24 mouse cellular contexts compared by ENCODE assay signal in the genomic region with DNA sequence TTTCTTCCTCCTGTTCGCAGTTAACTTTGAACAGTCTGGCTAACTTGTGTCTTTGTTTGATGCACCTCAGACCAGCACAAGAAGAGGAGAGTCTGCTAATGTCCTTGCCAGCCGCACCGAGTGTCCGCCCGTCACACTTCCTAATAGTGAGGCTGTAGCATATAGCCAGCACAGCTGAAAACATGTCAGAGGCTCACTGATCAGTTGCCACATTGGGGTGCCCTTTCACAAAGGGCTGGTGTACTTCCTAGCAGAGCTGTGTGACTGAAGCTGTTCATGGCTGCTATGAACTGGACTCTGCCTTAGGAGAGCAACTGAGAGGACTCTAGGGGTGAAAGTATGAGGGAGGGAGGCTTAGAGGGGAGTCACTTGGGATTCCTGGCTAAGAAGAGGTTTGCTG.
DNase-seq lines count a peak whose midpoint lies in the region; ATAC-seq lines count a peak whose summit lies in the region.
"Had no signal": no experiment of that assay in that cellular context is flagged by ENCODE, and none has a peak within 500 bp of the region (broad histone marks: within the 10 kb centered on the region; RNA-seq: fewer than 3 reads in every experiment).

No protein-coding gene starts in this region.

- H3K9me3 ChIP-seq in neural tube, embryonic 15.5 days (replicated peaks), result no peaks in the 10 kb centered on the region
- H3K9me3 ChIP-seq: embryonic facial prominence, embryonic 13.5 days; embryonic facial prominence, embryonic 15.5 days; forebrain, embryonic 10.5 days; forebrain, embryonic 12.5 days had no signal

- DNase-seq in neural tube, embryonic 10.5 days (ENCODE audit: extremely low spot score, low spot score), result no peak
- peak; percentile 63 for DNase-seq in thymus, postnatal 25 days
- DNase-seq in thymus, postnatal 10 days (ENCODE audit: low spot score in 2 of 2), result no peak
- peak; percentile 49 for DNase-seq in thymus, postnatal 4 days
- DNase-seq in thymus, adult 18-20 months, result no peak
- no peak for DNase-seq in frontal cortex, postnatal 36 days (ENCODE audit: low spot score in 2 of 2)
- DNase-seq: adrenal gland, adult 2 months; adrenal gland, postnatal 10 days; adrenal gland, postnatal 25 days; cerebellum, adult 11 months; cerebellum, adult 18-20 months; cerebellum, adult 8-10 months; cerebellum, adult 9-11 months; cerebellum, postnatal 14 days; cerebellum, postnatal 36 days; embryo, embryonic 11 days had no signal

- H3K4me1 ChIP-seq in neural tube, embryonic 15.5 days, result 0 out of 2 replicates have a peak, but pooled peaks cover 2% of the 10 kb centered on the region
- H3K4me1 ChIP-seq: embryonic facial prominence, embryonic 13.5 days; embryonic facial prominence, embryonic 15.5 days; forebrain, embryonic 12.5 days had no signal

- H3K27ac ChIP-seq in neural tube, embryonic 15.5 days (replicated peaks), result no peak overlapping the region
- H3K27ac ChIP-seq: embryonic facial prominence, embryonic 13.5 days; embryonic facial prominence, embryonic 15.5 days; forebrain, embryonic 10.5 days; forebrain, embryonic 12.5 days had no signal

- no peaks in the 10 kb centered on the region for H3K27me3 ChIP-seq in neural tube, embryonic 15.5 days (replicated peaks)
- H3K27me3 ChIP-seq: embryonic facial prominence, embryonic 13.5 days; embryonic facial prominence, embryonic 15.5 days; forebrain, embryonic 12.5 days had no signal

- H3K4me3 ChIP-seq in neural tube, embryonic 15.5 days (replicated peaks), result no peak overlapping the region
- H3K4me3 ChIP-seq: embryonic facial prominence, embryonic 13.5 days; embryonic facial prominence, embryonic 15.5 days; erythroblast, embryonic 14.5 days; forebrain, embryonic 10.5 days; forebrain, embryonic 12.5 days had no signal

- 93% methylated on average over 5 of the region's 5 CpGs for WGBS in neural tube, embryonic 15.5 days

- H3K4me2 ChIP-seq in neural tube, embryonic 15.5 days, result no peak overlapping the region
- H3K4me2 ChIP-seq: embryonic facial prominence, embryonic 13.5 days; embryonic facial prominence, embryonic 15.5 days; forebrain, embryonic 12.5 days had no signal

- peak; percentile 24; the same call in 1 of the 2 replicates for ATAC-seq in neural tube, embryonic 15.5 days (ENCODE audit: low FRiP score)
- ATAC-seq: forebrain, embryonic 14.5 days; forebrain, embryonic 16.5 days had no signal

- H3K36me3 ChIP-seq in neural tube, embryonic 15.5 days, result no peaks in the 10 kb centered on the region
- H3K36me3 ChIP-seq: embryonic facial prominence, embryonic 13.5 days; embryonic facial prominence, embryonic 15.5 days; forebrain, embryonic 10.5 days; forebrain, embryonic 12.5 days had no signal

- H3K9ac ChIP-seq in neural tube, embryonic 15.5 days (replicated peaks), result no peak overlapping the region
- H3K9ac ChIP-seq: embryonic facial prominence, embryonic 13.5 days; embryonic facial prominence, embryonic 15.5 days; forebrain, embryonic 12.5 days had no signal

Comparison
In these comparisons a context has a peak if more than half of its experiments do, and no peak if none do; other contexts are left out.
1. DNase-seq: peak in thymus, postnatal 25 days (single experiment) and thymus, postnatal 4 days (single experiment); none in neural tube, embryonic 10.5 days (single experiment), thymus, postnatal 10 days (0 of 2), thymus, adult 18-20 months (0 of 2) and frontal cortex, postnatal 36 days (0 of 2).